Mouse (Mus musculus): Measurements from ENCODE around the gene Rbms2. TPM values are rescaled to one million over a fixed set of nuclear protein-coding genes. Genes with fewer than 3 reads are reported as not detected.

Rbms2 gene
- polyA plus RNA-seq, 1 experiment from 2014 or later: 12.4 TPM

GRCm38 (mm10) chr10:128082880-128083421, 97.1 kb downstream of the Rbms2 start, which contains the start of gene Atp5b:
TSS of gene Atp5b (plus strand) at chr10:128083273.
- Histone ChIP-seq H3K4me2 (peak within 1 kb of the TSS; percentile 96), H3K27me3 (no peaks in the 10 kb centered on the region), H3K27ac (replicated peaks) (peak within 1 kb of the TSS; percentile 89), H3K4me3 (peak within 1 kb of the TSS; percentile 85), H3K36me3 (peaks cover 35% of the 10 kb centered on the region), H3K9me3 (no peaks in the 10 kb centered on the region), H3K9ac (peak within 1 kb of the TSS; percentile 97), H3K4me1 (replicated peaks) (peaks cover 24% of the 10 kb centered on the region)
- ATAC-seq (ENCODE audit: low read depth): peak; percentile 99
- WGBS: 0% methylated on average over 34 of the region's 34 CpGs

- no peak for ATAC-seq (ENCODE audit: low read depth)
- WGBS: 19% methylated on average over 9 of the region's 9 CpGs
- peak overlapping the region; percentile 85 for H3K27ac ChIP-seq (replicated peaks)
- H3K4me3 ChIP-seq: peak overlapping the region; percentile 85
- H3K9ac ChIP-seq: peak overlapping the region; percentile 79
- peak overlapping the region; percentile 74 for H3K4me2 ChIP-seq
- peaks cover 35% of the 10 kb centered on the region for H3K36me3 ChIP-seq
- no peaks in the 10 kb centered on the region for H3K9me3 ChIP-seq
- H3K27me3 ChIP-seq: no peaks in the 10 kb centered on the region
- peaks cover 24% of the 10 kb centered on the region for H3K4me1 ChIP-seq (replicated peaks)
Measured at GRCm38 (mm10) chr10:128082477-128082808, 97.7 kb downstream of the Rbms2 start.

- peak overlapping the region; percentile 85 for H3K4me3 ChIP-seq
- peak overlapping the region; percentile 85; the same call in 1 of the 2 replicates for H3K27ac ChIP-seq (replicated peaks)
- H3K9ac ChIP-seq: peak overlapping the region; percentile 79
- no peaks in the 10 kb centered on the region for H3K27me3 ChIP-seq
- H3K9me3 ChIP-seq: no peaks in the 10 kb centered on the region
- H3K4me1 ChIP-seq (replicated peaks): peaks cover 24% of the 10 kb centered on the region
- H3K36me3 ChIP-seq: peaks cover 35% of the 10 kb centered on the region
- no peak for ATAC-seq (ENCODE audit: low read depth)
- 60% methylated on average over 6 of the region's 6 CpGs for WGBS
- H3K4me2 ChIP-seq: peak overlapping the region; percentile 74
Measured at GRCm38 (mm10) chr10:128081807-128082476, 98.2 kb downstream of the Rbms2 start.

MicroRNAs encoded within 50 kb of the gene (microRNA counts, 519-probe panel; counts per million panel counts)
- microRNA mmu-miR-677: not detected

Small RNA genes within 50 kb of the gene (microRNA-seq; reads per million reads assigned to microRNA genes)
- gene Mir677: 12.6 reads per million, percentile 29 among the genes with 10 or more reads in this experiment

Other genes with a start within 250 kb of the Rbms2 start
- gene Hsd17b6, start 172.7 kb downstream of the Rbms2 start, polyA plus RNA-seq (2015; fragmentation: Nextera tagmentation; extraction: Ambion mirVana): not detected in 2 replicates
- gene Prim1, start 165.1 kb downstream of the Rbms2 start, polyA plus RNA-seq (2015; fragmentation: Nextera tagmentation; extraction: Ambion mirVana): 32.1 and 35.9 TPM in 2 replicates
- gene Naca, start 144.7 kb downstream of the Rbms2 start, polyA plus RNA-seq (2015; fragmentation: Nextera tagmentation; extraction: Ambion mirVana): 612 and 618 TPM in 2 replicates
- 448 and 456 TPM in 2 replicates for gene Ptges3, start 121.3 kb downstream of the Rbms2 start, polyA plus RNA-seq (2015; fragmentation: Nextera tagmentation; extraction: Ambion mirVana)
- 2,119 and 2,171 TPM in 2 replicates for gene Atp5b, start 97.0 kb downstream of the Rbms2 start, polyA plus RNA-seq (2015; fragmentation: Nextera tagmentation; extraction: Ambion mirVana)
- 10.9 and 12.2 TPM in 2 replicates for gene Baz2a, start 88.7 kb downstream of the Rbms2 start, polyA plus RNA-seq (2015; fragmentation: Nextera tagmentation; extraction: Ambion mirVana)
- 1.1 and 1.7 TPM in 2 replicates for gene Gls2, start 14.2 kb upstream of the Rbms2 start, polyA plus RNA-seq (2015; fragmentation: Nextera tagmentation; extraction: Ambion mirVana)
- 21.3 and 21.5 TPM in 2 replicates for gene Spryd4, start 31.5 kb upstream of the Rbms2 start, polyA plus RNA-seq (2015; fragmentation: Nextera tagmentation; extraction: Ambion mirVana)
- gene Mip, start 45.5 kb upstream of the Rbms2 start, polyA plus RNA-seq (2015; fragmentation: Nextera tagmentation; extraction: Ambion mirVana): not detected in 2 replicates
- gene Timeless, start 51.8 kb upstream of the Rbms2 start, polyA plus RNA-seq (2015; fragmentation: Nextera tagmentation; extraction: Ambion mirVana): 24.0 and 31.2 TPM in 2 replicates
- gene Apon, start 73.8 kb upstream of the Rbms2 start, polyA plus RNA-seq (2015; fragmentation: Nextera tagmentation; extraction: Ambion mirVana): 0.17 and 0.32 TPM in 2 replicates
- gene Apof, start 88.4 kb upstream of the Rbms2 start, polyA plus RNA-seq (2015; fragmentation: Nextera tagmentation; extraction: Ambion mirVana): not detected in 2 replicates
- 22.6 and 23.7 TPM in 2 replicates for gene Stat2, start 90.3 kb upstream of the Rbms2 start, polyA plus RNA-seq (2015; fragmentation: Nextera tagmentation; extraction: Ambion mirVana)
- gene Il23a, start 118.5 kb upstream of the Rbms2 start, polyA plus RNA-seq (2015; fragmentation: Nextera tagmentation; extraction: Ambion mirVana): 0.25 and 0.38 TPM in 2 replicates
- gene Pan2, start 123.0 kb upstream of the Rbms2 start, polyA plus RNA-seq (2015; fragmentation: Nextera tagmentation; extraction: Ambion mirVana): 22.2 and 24.3 TPM in 2 replicates
- gene Cnpy2, start 142.2 kb upstream of the Rbms2 start, polyA plus RNA-seq (2015; fragmentation: Nextera tagmentation; extraction: Ambion mirVana): 221 and 241 TPM in 2 replicates
- gene Cs, start 157.4 kb upstream of the Rbms2 start, polyA plus RNA-seq (2015; fragmentation: Nextera tagmentation; extraction: Ambion mirVana): 228 and 239 TPM in 2 replicates
- gene Coq10a, start 188.7 kb upstream of the Rbms2 start, polyA plus RNA-seq (2015; fragmentation: Nextera tagmentation; extraction: Ambion mirVana): 34.9 and 41.0 TPM in 2 replicates
- 9.5 and 12.1 TPM in 2 replicates for gene Ankrd52, start 196.8 kb upstream of the Rbms2 start, polyA plus RNA-seq (2015; fragmentation: Nextera tagmentation; extraction: Ambion mirVana)
- not detected in 2 replicates for gene Slc39a5, start 220.9 kb upstream of the Rbms2 start, polyA plus RNA-seq (2015; fragmentation: Nextera tagmentation; extraction: Ambion mirVana)
- 124 and 129 TPM in 2 replicates for gene Nabp2, start 231.2 kb upstream of the Rbms2 start, polyA plus RNA-seq (2015; fragmentation: Nextera tagmentation; extraction: Ambion mirVana)
- 73.4 and 74.3 TPM in 2 replicates for gene Rnf41, start 231.4 kb upstream of the Rbms2 start, polyA plus RNA-seq (2015; fragmentation: Nextera tagmentation; extraction: Ambion mirVana)